Mouse (Mus musculus) MEL (cell line): ENCODE results near the gene Pigl. TPM values are rescaled to one million over a fixed set of nuclear protein-coding genes. Genes with fewer than 3 reads are reported as not detected.

Experiments used
- DNase-seq: peaks from one replicate; pipeline ENCODE4 v3.0.0; 2011; ENCODE audit warnings: low read depth, low spot score
- H3K27ac ChIP-seq: 2 replicates; pipeline ENCODE4 v1.5.1; 2012; ENCODE audit warnings: low read depth, mild to moderate bottlenecking, control low read depth, low read length, moderate library complexity; ENCODE audit not compliant: control insufficient read depth
- H3K27me3 ChIP-seq, 2 experiments: fragments of 150-350 bp in 1 of 2; sonication (generic) in 1 of 2; 2 replicates each; pipeline ENCODE4 v1.6.1; 2012; ENCODE audit warnings: low read length in 2 of 2, mild to moderate bottlenecking in 2 of 2, improper control_type of control experiment in 1 of 2, moderate library complexity in 1 of 2; ENCODE audit not compliant: insufficient read depth in 2 of 2, control insufficient read depth in 1 of 2
- H3K36me3 ChIP-seq, 2 experiments: 2 replicates each; pipeline ENCODE4 v1.6.1; 2012 to 2014; ENCODE audit warnings: low read length in 2 of 2, improper control_type of control experiment in 1 of 2, inconsistent platforms in 1 of 2, mild to moderate bottlenecking in 1 of 2; ENCODE audit not compliant: insufficient read depth in 2 of 2, control insufficient read depth in 1 of 2
- H3K4me1 ChIP-seq, 2 experiments: fragments of 150-350 bp in 1 of 2; sonication (generic) in 1 of 2; 2 replicates each; pipeline ENCODE4 v1.6.1; 2012; ENCODE audit warnings: low read length in 2 of 2, improper control_type of control experiment in 1 of 2, mild to moderate bottlenecking in 1 of 2; ENCODE audit not compliant: insufficient read depth in 2 of 2, control insufficient read depth in 1 of 2
- H3K4me3 ChIP-seq, 2 experiments: fragments of 150-350 bp in 1 of 2; sonication (generic) in 1 of 2; 2 replicates each; pipeline ENCODE4 v1.5.1; 2012; ENCODE audit warnings: low read depth in 2 of 2, low read length in 2 of 2, mild to moderate bottlenecking in 2 of 2, moderate library complexity in 2 of 2, control low read depth in 1 of 2, improper control_type of control experiment in 1 of 2; ENCODE audit not compliant: control insufficient read depth in 1 of 2, insufficient read depth in 1 of 2
- H3K79me2 ChIP-seq: 2 replicates; pipeline ENCODE4 v1.6.1; 2012; ENCODE audit warnings: mild to moderate bottlenecking, low read length, moderate library complexity; ENCODE audit not compliant: control insufficient read depth, poor library complexity, insufficient read depth
- H3K9ac ChIP-seq: 2 replicates; pipeline ENCODE4 v1.6.1; 2012; ENCODE audit warnings: low read depth, mild to moderate bottlenecking, control low read depth, low read length, moderate library complexity; ENCODE audit not compliant: control insufficient read depth, poor library complexity, severe bottlenecking
- H3K9me3 ChIP-seq: fragments of 150-350 bp; sonication (generic); replicated peaks from 2 replicates; pipeline ENCODE4 v1.6.1; 2012; ENCODE audit warnings: mild to moderate bottlenecking, low read length, improper control_type of control experiment, moderate library complexity; ENCODE audit not compliant: insufficient read depth
- CHD2 ChIP-seq: IDR thresholded peaks from 2 replicates; pipeline ENCODE4 v1.6.1; 2011; ENCODE audit warnings: low read length, improper control_type of control experiment
- CTCF ChIP-seq, 3 experiments: IDR thresholded peaks in 2 of 3; conservative IDR thresholded peaks in 1 of 3; 2 replicates each; pipeline ENCODE4 v1.5.1; 2011 to 2012; ENCODE audit warnings: low read length in 3 of 3, low read depth in 2 of 3, mild to moderate bottlenecking in 2 of 3, improper control_type of control experiment in 1 of 3, inconsistent platforms in 1 of 3, mixed read lengths in 1 of 3, moderate library complexity in 1 of 3; ENCODE audit not compliant: control insufficient read depth in 1 of 3, insufficient read depth in 1 of 3, poor library complexity in 1 of 3, severe bottlenecking in 1 of 3
- E2F4 ChIP-seq: IDR thresholded peaks from 2 replicates; pipeline ENCODE4 v1.6.1; 2011; ENCODE audit warnings: low read depth, low read length, improper control_type of control experiment, borderline replicate concordance
- ELF1 ChIP-seq: IDR thresholded peaks from 2 replicates; pipeline ENCODE4 v1.6.1; 2014; ENCODE audit warnings: low read depth, mild to moderate bottlenecking, inconsistent platforms, low read length, improper control_type of control experiment, moderate library complexity
- ETS1 ChIP-seq: IDR thresholded peaks from 2 replicates; pipeline ENCODE4 v1.6.1; 2012; ENCODE audit warnings: low read depth, mild to moderate bottlenecking, inconsistent platforms, low read length, improper control_type of control experiment, moderate library complexity
- GATA1 ChIP-seq: IDR thresholded peaks from 2 replicates; pipeline ENCODE4 v1.6.1; 2011; ENCODE audit warnings: low read depth, low read length, improper control_type of control experiment
- HCFC1 ChIP-seq: IDR thresholded peaks from 2 replicates; pipeline ENCODE4 v1.6.1; 2012; ENCODE audit warnings: low read depth, mild to moderate bottlenecking, inconsistent platforms, low read length, improper control_type of control experiment, moderate library complexity
- JUND ChIP-seq: IDR thresholded peaks from 2 replicates; pipeline ENCODE4 v1.6.1; 2011; ENCODE audit warnings: low read depth, mild to moderate bottlenecking, improper control_type of control experiment, low read length
- KAT2A ChIP-seq: conservative IDR thresholded peaks from 2 replicates; pipeline ENCODE4 v1.6.1; 2012; ENCODE audit warnings: low read depth, low read length, improper control_type of control experiment, inconsistent platforms
- MAX ChIP-seq: IDR thresholded peaks from 2 replicates; pipeline ENCODE4 v1.6.1; 2011; ENCODE audit warnings: low read length, improper control_type of control experiment
- MAZ ChIP-seq: IDR thresholded peaks from 2 replicates; pipeline ENCODE4 v1.6.1; 2012; ENCODE audit warnings: low read depth, mild to moderate bottlenecking, inconsistent platforms, low read length, improper control_type of control experiment
- MXI1 ChIP-seq: IDR thresholded peaks from 2 replicates; pipeline ENCODE4 v1.6.1; 2011; ENCODE audit warnings: mild to moderate bottlenecking, low read depth, low read length, improper control_type of control experiment
- MYB ChIP-seq: IDR thresholded peaks from 2 replicates; pipeline ENCODE4 v1.6.1; 2011; ENCODE audit warnings: mild to moderate bottlenecking, low read depth, low read length, improper control_type of control experiment
- MYC ChIP-seq: IDR thresholded peaks from 2 replicates; pipeline ENCODE4 v1.6.1; 2011; ENCODE audit warnings: low read depth, mild to moderate bottlenecking, low read length, improper control_type of control experiment, moderate library complexity
- NELFE ChIP-seq: IDR thresholded peaks from 2 replicates; pipeline ENCODE4 v1.6.1; 2011; ENCODE audit warnings: low read depth, low read length, improper control_type of control experiment
- NRF1 ChIP-seq: IDR thresholded peaks from 2 replicates; pipeline ENCODE4 v1.6.1; 2014; ENCODE audit warnings: low read depth, mild to moderate bottlenecking, inconsistent platforms, low read length, improper control_type of control experiment, moderate library complexity; ENCODE audit not compliant: poor library complexity, insufficient read depth, severe bottlenecking
- POLR2A ChIP-seq, 2 experiments: IDR thresholded peaks; 2 replicates each; pipeline ENCODE4 v1.6.1; 2011 to 2012; ENCODE audit warnings: low read length in 2 of 2, mild to moderate bottlenecking in 2 of 2, control low read depth in 1 of 2, improper control_type of control experiment in 1 of 2, low read depth in 1 of 2, moderate library complexity in 1 of 2; ENCODE audit not compliant: control insufficient read depth in 1 of 2, insufficient read depth in 1 of 2, poor library complexity in 1 of 2
- POLR2AphosphoS2 ChIP-seq: IDR thresholded peaks from 2 replicates; pipeline ENCODE4 v1.6.1; 2011; ENCODE audit warnings: low read length, improper control_type of control experiment
- RCOR1 ChIP-seq: IDR thresholded peaks from 2 replicates; pipeline ENCODE4 v1.6.1; 2012; ENCODE audit warnings: low read depth, mild to moderate bottlenecking, inconsistent platforms, low read length, improper control_type of control experiment
- SIN3A ChIP-seq: IDR thresholded peaks from 2 replicates; pipeline ENCODE4 v1.6.1; 2012; ENCODE audit warnings: low read length, improper control_type of control experiment, inconsistent platforms
- SMC3 ChIP-seq: IDR thresholded peaks from 2 replicates; pipeline ENCODE4 v1.6.1; 2011; ENCODE audit warnings: low read depth, low read length, improper control_type of control experiment
- TAL1 ChIP-seq: IDR thresholded peaks from 2 replicates; pipeline ENCODE4 v1.6.1; 2012; ENCODE audit warnings: mild to moderate bottlenecking, inconsistent platforms, low read length, moderate library complexity, mixed read lengths
- TBP ChIP-seq: IDR thresholded peaks from 2 replicates; pipeline ENCODE4 v1.8.0; 2011; ENCODE audit warnings: low read depth, low read length, improper control_type of control experiment
- TCF12 ChIP-seq: IDR thresholded peaks from 2 replicates; pipeline ENCODE4 v1.6.1; 2014; ENCODE audit warnings: low read depth, mild to moderate bottlenecking, inconsistent platforms, low read length, improper control_type of control experiment, moderate library complexity
- USF1 ChIP-seq: IDR thresholded peaks from 2 replicates; pipeline ENCODE4 v1.6.1; 2014; ENCODE audit warnings: low read depth, mild to moderate bottlenecking, inconsistent platforms, low read length, improper control_type of control experiment, moderate library complexity
- USF2 ChIP-seq, 2 experiments: IDR thresholded peaks; 2 replicates each; pipeline ENCODE4 v1.6.1; 2011 to 2012; ENCODE audit warnings: improper control_type of control experiment in 2 of 2, low read length in 2 of 2, borderline replicate concordance in 1 of 2, inconsistent platforms in 1 of 2, low read depth in 1 of 2, mild to moderate bottlenecking in 1 of 2; ENCODE audit not compliant: insufficient read depth in 1 of 2
- ZC3H11A ChIP-seq: IDR thresholded peaks from 2 replicates; pipeline ENCODE4 v1.6.1; 2012; ENCODE audit warnings: low read depth, mild to moderate bottlenecking, inconsistent platforms, low read length, improper control_type of control experiment
- ZMIZ1 ChIP-seq: IDR thresholded peaks from 2 replicates; pipeline ENCODE4 v1.6.1; 2012; ENCODE audit warnings: low read depth, mild to moderate bottlenecking, inconsistent platforms, low read length, improper control_type of control experiment, moderate library complexity
- ZNF384 ChIP-seq: IDR thresholded peaks from 2 replicates; pipeline ENCODE4 v1.6.1; 2012; ENCODE audit warnings: low read depth, mild to moderate bottlenecking, inconsistent platforms, low read length, improper control_type of control experiment
- polyA plus RNA-seq, 2 experiments: library from polyadenylated mRNA; stranded (reverse) in 1 of 2; unstranded in 1 of 2; fragments of >175 nt in 1 of 2; fragments of >200 nt in 1 of 2; gene quantifications; 2 replicates each; pipeline versions ENCODE4 v1.2.1 to v1.2.4; 2012; ENCODE audit warnings: low replicate concordance in 2 of 2, low read depth in 1 of 2; ENCODE audit not compliant: insufficient read length in 2 of 2, insufficient read depth in 1 of 2, missing spikeins in 1 of 2
- total RNA-seq: library from RNA; depleted of rRNA; stranded (reverse); fragments of 300-350 nt; gene quantifications from 2 replicates; pipeline ENCODE4 v1.2.3, GENCODE M21; 2012

Gene Pigl
- total and polyA plus RNA-seq, 3 experiments, result 2.0 to 4.1 TPM; not detected in 1

DNA sequence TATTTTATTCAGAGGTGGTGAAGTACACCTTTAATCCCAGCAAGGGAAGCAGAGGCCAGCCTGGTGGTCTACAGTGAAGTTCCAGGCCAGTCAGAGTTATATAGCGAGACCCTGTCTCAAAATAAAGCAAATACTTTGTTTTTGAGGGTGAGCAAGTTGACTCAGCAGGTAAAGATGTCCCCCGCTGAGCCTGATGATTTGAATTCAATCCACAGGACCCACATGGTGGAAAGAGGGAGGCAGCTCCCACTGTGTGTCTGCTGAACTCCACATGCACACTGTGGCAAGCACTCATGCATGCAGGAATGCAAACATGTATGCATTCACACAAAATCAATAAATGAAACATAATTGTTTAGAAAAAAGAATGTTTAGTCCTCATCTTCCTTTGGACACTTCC lies 40.5 kb downstream of the Pigl start:
- no peak for TF ChIP-seq TBP
- no peak for TF ChIP-seq NELFE
- TF ChIP-seq RCOR1, result no peak
- TF ChIP-seq TAL1, result no peak
- no peak for TF ChIP-seq USF1
- TF ChIP-seq ZC3H11A, result no peak
- TF ChIP-seq MAZ, result no peak
- no peak for TF ChIP-seq MAX
- no peak for TF ChIP-seq JUND
- no peak for TF ChIP-seq POLR2AphosphoS2
- TF ChIP-seq GATA1, result no peak
- TF ChIP-seq CHD2, result no peak
- TF ChIP-seq POLR2A (IDR thresholded peaks at IDR 0.05; ENCODE audit: control insufficient read depth in 1 of 2, insufficient read depth in 1 of 2, low read depth in 1 of 2, low read length in 2 of 2, poor library complexity in 1 of 2), result no peak
- TF ChIP-seq ZMIZ1, result no peak
- Histone ChIP-seq H3K4me3 (no peak overlapping the region), H3K4me1 (no peaks in the 10 kb centered on the region), H3K27me3 (no peaks in the 10 kb centered on the region), H3K79me2 (no peaks in the 10 kb centered on the region), H3K36me3 (no peaks in the 10 kb centered on the region), H3K9ac (no peak overlapping the region), H3K9me3 (no peaks in the 10 kb centered on the region), H3K27ac (no peak overlapping the region)
- DNase-seq, result no peak

DNA sequence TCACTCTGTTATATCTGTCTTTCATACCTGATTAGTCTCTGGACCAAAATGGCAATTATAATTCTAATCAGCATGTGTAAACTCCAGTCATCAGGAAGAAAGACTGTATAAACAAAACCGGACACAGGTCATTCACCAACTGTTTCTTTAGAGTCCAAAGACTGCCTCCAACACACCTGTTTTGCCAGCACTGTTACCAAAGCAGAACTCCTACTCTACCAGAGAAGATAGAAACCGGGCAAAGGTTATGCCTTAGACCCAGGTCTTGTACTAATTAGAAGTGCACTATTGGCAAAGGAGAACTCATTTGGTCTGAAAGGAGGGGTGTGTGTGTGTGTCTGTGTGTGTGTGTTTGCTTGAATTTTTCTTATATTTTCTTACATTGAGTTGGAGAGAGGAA lies 42.3 kb downstream of the Pigl start:
- Histone ChIP-seq H3K36me3 (no peaks in the 10 kb centered on the region), H3K4me1 (no peaks in the 10 kb centered on the region), H3K27ac (no peak overlapping the region), H3K4me3 (no peak overlapping the region), H3K9me3 (no peaks in the 10 kb centered on the region), H3K79me2 (no peaks in the 10 kb centered on the region), H3K9ac (no peak overlapping the region), H3K27me3 (no peaks in the 10 kb centered on the region)
- DNase-seq, result no peak
- TF ChIP-seq SIN3A (no peak), KAT2A (no peak)

DNA sequence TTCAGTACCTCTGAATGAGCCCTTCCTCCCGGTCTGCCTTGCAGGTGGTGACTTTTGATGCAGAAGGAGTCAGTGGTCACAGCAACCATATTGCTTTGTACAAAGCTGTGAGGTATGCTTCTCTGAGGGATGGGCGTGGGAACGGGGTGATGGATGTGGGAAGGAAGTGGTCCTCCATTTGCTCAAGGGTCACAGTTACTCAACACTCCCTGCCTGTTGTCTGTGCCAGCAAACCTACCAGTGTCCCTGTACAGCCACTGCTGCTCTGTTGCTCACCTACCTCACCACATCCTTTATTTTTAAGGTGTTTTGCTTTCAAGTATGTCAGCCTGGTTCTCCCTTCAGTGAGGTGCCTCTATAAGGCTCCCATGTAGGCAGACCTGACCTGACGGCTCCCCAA lies 49.4 kb downstream of the Pigl start:
- no peak overlapping the region for H3K9ac ChIP-seq
- H3K9me3 ChIP-seq, result no peaks in the 10 kb centered on the region
- no peaks in the 10 kb centered on the region for H3K36me3 ChIP-seq
- no peaks in the 10 kb centered on the region for H3K4me1 ChIP-seq
- TF ChIP-seq HCFC1 (no peak), NRF1 (no peak), TCF12 (no peak), KAT2A (no peak), CTCF (IDR thresholded peaks at IDR 0.05 in 2 of 3, conservative IDR thresholded peaks at IDR 0.05 in 1 of 3; ENCODE audit: control insufficient read depth in 1 of 3, insufficient read depth in 1 of 3, low read depth in 2 of 3, low read length in 3 of 3, poor library complexity in 1 of 3, severe bottlenecking in 1 of 3) (no peak), ETS1 (no peak), MXI1 (no peak), RCOR1 (no peak), SMC3 (no peak), MAZ (no peak), ZNF384 (no peak), E2F4 (no peak), ELF1 (no peak), TAL1 (no peak), TBP (no peak), USF2 (IDR thresholded peaks at IDR 0.05; ENCODE audit: borderline replicate concordance in 1 of 2, insufficient read depth in 1 of 2, low read depth in 1 of 2, low read length in 2 of 2) (no peak), MYC (no peak), MYB (no peak), SIN3A (no peak)
- no peak overlapping the region for H3K27ac ChIP-seq
- H3K4me3 ChIP-seq, result no peak overlapping the region
- H3K27me3 ChIP-seq, result no peaks in the 10 kb centered on the region
- H3K79me2 ChIP-seq, result no peaks in the 10 kb centered on the region
- DNase-seq, result no peak
